Mouse (Mus musculus): Measurements from ENCODE around the gene Rgs6.

Rgs6 gene

GRCm38 (mm10) chr12:82757367-82757766 lies 169.3 kb downstream of the Rgs6 start:
- DNase-seq (ENCODE audit: low read depth), result no peak

- no peak for DNase-seq (ENCODE audit: low read depth)
These were observed 174.0 kb downstream of the Rgs6 start for GRCm38 (mm10) chr12:82762046-82762445.

DNA sequence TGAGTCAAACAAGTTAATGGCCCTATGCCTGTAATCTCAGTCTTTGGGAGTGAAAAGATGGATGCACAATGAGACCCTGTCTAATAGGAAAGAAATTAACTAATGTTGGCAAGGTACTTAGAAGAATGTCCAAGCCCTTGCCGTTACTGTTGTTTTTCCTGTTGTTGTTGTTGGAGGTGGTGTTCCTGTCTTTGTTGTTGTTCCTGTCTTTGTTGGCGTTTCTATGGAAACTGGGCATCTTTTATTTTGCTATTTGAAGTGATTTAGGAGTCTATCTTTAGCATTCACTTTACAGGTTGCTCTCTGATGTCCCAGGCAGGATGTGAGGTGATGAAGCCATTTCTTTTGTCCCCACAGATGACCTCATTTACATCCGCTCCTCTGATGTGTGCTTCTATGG lies 180.6 kb downstream of the Rgs6 start:
- no peak for DNase-seq (ENCODE audit: low read depth)

DNA sequence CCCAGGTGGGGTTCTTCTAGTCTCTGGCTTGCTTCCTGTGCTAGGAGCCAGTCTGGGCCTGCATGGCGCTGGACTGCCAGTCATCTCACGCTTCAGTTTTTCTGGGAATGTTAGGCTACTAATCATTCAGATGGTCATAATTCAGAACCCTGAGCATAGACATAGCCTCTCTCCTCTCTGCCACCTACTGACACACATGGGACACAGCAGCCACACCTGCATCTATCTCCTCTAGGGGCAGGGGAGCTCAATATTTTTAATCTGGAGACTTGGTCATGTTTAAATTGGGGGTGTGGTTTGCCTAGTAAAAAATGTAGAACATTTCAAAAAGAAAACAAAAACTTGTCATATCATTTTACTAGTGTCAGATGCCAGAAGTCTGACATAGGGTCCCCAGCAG lies 184.1 kb downstream of the Rgs6 start:
- no peak for DNase-seq (ENCODE audit: low read depth)

- no peak for DNase-seq (ENCODE audit: low read depth)
These were observed 186.5 kb downstream of the Rgs6 start for GRCm38 (mm10) chr12:82774576-82774975.

DNA sequence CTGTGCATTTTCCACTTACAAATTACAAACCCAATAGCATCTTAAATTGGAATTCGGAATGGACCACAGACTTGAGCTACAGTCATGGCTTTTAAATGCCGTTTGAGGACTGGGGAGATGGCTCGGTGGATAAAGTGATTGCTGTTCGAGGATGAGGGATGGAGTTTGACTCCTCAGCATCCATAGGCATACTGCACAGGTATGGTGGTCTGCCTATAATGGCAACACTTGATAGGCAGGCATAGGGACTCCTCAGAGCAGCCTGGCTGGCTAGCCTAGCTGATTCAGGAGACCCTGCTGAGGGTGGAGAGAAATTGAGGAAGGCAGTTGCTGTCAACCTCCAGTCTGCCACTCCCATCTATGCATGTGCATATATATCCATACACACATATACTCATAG lies 188.6 kb downstream of the Rgs6 start:
- no peak for DNase-seq (ENCODE audit: low read depth)

- DNase-seq (ENCODE audit: low read depth), result no peak
These were observed 192.8 kb downstream of the Rgs6 start for GRCm38 (mm10) chr12:82780936-82781335.

GRCm38 (mm10) chr12:82781414-82781813 lies 193.3 kb downstream of the Rgs6 start:
- DNase-seq (ENCODE audit: low read depth), result no peak

DNA sequence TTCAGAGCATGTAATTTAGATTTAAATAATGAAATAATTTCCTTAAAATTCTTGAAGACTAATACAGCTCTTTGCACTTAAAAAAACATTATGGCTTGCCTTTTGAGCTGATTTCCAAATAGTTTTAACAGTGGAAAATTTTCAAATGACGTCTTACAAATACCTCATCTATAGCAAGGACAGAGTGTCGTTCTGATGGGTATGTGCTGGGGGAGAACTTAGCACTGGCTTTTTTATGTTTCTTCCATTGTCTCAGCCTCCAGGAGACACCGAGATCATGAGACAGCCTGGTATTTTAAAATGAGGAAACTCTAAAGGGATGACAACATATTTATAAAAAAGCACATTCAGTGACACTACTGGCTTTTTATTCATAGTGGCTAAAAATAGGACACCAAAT lies 204.0 kb downstream of the Rgs6 start:
- no peak for DNase-seq (ENCODE audit: low read depth)

DNA sequence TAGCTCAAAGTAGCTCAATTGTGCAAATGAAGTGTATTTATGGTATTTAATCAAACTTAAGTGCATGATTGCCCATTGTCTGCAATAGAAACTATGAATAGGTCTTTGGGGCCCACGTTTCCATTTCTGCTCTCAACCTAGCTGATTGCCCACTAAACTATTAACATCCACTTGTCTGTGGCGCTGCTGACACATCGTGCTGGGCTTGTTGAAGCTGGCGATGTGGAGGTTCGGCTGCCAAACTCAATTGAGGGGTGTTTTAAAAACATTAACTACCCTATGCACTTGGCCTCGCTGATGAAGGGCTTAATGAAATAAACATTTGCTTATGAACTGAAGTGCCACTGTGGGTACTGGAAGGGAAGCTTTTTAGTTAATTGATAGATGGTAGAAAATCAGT lies 211.8 kb downstream of the Rgs6 start:
- no peak for DNase-seq (ENCODE audit: low read depth)

DNA sequence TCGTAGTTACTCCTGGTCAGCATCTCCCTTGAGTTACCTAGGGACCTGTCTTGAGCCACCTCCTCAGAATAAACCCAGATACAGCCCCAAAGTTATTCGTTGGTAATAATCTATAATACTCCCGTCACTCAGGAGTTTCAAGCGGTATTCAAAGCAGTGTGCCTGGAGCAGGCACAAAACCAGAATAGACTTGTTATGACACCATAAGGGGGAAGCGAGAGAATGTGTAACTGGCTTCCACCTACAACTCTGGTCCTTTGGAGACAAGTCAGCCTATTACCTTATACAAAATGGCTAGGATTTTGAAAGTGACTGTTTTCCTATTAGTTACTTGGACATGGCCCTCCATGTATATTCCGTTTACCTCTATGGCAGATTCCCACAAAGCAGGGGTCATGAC lies 213.6 kb downstream of the Rgs6 start:
- no peak for DNase-seq (ENCODE audit: low read depth)

DNA sequence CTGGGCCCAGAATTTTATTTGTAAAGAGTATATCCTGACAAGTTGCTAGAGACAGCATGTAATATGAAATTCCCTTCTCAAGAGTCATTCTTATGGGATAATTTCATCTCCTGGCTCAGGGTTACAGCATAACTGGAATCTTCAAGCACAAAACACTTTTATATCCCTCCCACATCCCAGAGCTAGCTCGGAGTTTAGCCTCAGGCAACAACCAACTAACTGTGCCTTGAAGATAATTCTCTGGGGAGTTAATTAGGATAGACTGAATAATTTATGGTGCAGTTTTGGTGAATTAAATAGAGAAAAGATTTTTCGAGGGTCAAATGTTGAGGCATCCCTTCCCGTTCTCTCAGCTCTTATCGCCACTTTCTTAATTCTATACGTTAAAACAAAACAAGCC lies 214.6 kb downstream of the Rgs6 start:
- DNase-seq (ENCODE audit: low read depth), result no peak

- no peak for DNase-seq (ENCODE audit: low read depth)
These were observed 217.1 kb downstream of the Rgs6 start for GRCm38 (mm10) chr12:82805167-82805566.

- DNase-seq (ENCODE audit: low read depth), result no peak
These were observed 222.5 kb downstream of the Rgs6 start for GRCm38 (mm10) chr12:82810631-82811030.

GRCm38 (mm10) chr12:82815982-82816381 lies 227.9 kb downstream of the Rgs6 start:
- no peak for DNase-seq (ENCODE audit: low read depth)

GRCm38 (mm10) chr12:82819328-82819727 lies 231.2 kb downstream of the Rgs6 start:
- no peak for DNase-seq (ENCODE audit: low read depth)

DNA sequence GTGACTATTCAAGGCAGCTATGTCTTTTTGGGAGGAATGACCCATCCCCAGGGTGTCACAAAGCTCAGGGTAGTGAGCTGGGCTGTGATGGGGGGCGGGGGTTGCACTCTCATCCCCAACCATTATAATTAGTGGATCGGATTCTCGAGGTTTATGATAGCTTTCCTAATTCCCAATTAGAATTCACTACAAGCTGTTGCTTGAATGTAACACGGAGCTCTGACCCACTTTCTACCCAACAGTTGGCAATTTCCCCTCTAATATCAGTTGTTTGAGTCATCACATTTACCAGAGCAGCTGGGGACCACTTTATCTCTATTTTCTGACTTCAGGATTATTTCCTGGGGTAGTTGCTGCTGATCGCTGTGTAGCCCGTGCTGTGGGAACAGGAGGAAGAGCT lies 231.9 kb downstream of the Rgs6 start:
- no peak for DNase-seq (ENCODE audit: low read depth)

DNA sequence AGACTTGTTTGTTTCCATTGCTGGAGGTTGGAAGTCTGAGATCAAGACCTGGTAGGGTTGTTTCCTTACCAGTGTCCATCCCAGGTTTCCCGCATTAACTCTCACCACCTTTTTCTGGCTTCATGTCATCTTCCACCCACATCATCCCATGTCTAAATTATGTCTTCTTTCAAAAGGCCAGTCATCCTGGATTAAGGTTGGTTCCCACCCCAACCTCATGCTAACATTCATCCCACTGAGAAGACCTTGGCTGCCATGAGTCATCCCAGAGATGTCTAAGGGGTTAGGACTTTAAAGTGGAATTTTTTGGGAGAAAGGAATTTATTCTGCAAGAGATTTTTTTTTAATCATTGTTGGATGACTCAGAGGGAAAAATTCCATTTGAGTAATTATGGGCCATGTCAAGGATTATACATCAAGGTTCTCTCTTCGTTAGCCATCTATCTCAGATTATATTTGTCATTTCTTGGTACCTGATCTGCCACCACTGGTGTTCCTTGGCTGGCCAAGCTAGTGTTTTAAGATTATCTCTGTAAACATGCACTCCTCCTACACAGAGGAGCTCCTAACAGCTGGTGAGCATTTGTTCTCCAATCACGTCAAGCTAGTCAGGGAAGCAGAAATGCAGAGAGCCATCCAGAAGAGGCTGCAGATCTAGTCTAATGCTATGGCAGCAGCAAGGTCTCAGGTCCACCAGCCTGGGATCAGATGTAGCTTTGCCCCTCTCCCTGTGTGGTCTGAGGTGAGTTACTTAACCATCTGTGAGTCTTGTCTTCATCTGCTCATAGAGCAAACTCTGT lies 234.9 kb downstream of the Rgs6 start:
- DNase-seq (ENCODE audit: low read depth), result no peak

GRCm38 (mm10) chr12:82830333-82830732 lies 242.2 kb downstream of the Rgs6 start:
- no peak for DNase-seq (ENCODE audit: low read depth)

DNA sequence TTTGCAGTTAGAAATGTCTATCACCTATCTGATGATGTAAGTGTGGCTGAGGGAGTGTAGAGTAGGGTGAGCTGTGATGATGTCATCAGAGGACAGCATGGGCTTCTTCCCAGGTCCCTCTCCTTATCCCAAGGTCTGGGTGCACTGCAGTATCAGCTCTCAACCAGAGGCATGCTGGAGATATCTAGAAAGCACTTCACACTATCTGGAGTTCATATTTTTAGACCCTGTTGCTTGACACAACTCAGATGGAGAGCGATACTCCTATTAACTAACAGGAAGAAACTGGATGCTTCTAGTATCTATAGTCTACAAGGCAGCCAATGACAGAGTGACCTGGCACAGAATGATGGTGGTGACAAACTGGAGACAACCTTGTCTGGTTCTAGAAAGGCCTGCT lies 250.5 kb downstream of the Rgs6 start:
- DNase-seq (ENCODE audit: low read depth), result no peak

- no peak for DNase-seq (ENCODE audit: low read depth)
These were observed 253.5 kb downstream of the Rgs6 start for GRCm38 (mm10) chr12:82841566-82841965.

GRCm38 (mm10) chr12:82848304-82848872 lies 260.3 kb downstream of the Rgs6 start:
- no peak for DNase-seq (ENCODE audit: low read depth)

DNA sequence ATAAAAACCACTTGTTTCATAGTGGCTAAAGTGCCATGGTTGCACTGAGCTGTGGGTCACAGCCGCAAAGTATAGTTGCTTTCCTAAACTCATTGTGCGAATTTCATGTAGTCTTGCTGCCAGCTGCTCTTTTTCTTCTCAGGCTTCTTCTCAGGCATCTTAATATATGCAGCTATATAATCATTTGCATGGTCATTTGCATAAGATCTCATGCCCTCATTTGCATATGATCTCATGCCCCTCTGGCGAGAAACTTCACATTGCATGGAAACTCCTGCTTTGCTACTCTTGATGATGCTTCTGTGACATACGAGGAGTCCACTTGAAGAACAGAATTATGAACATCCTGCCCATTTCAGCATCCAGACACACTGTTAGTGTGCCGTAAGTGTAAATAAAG lies 266.8 kb downstream of the Rgs6 start:
- DNase-seq (ENCODE audit: low read depth), result no peak
